Mouse (Mus musculus) lung, embryonic 16.5 days (tissue): Measurements from ENCODE around the gene Mn1. TPM values are rescaled to one million over a fixed set of nuclear protein-coding genes. Genes with fewer than 3 reads are reported as not detected.
A peak's percentile ranks its signal among the peaks of the same experiment; 100 is the strongest.

Source experiments
- ATAC-seq: fragments of 200-750 bp; cut with Nextera tagmentation; 2 replicates; pipeline ENCODE4 v1.8.0; 2017; ENCODE audit warnings: low read depth, mild to moderate bottlenecking, moderate library complexity
- H3K27ac ChIP-seq: fragments of 300-500 bp; sonication (generic); 2 replicates; pipeline ENCODE4 v1.5.1; 2014; ENCODE audit warnings: mild to moderate bottlenecking, control low read depth, low read length
- H3K27me3 ChIP-seq: fragments of 300-500 bp; sonication (generic); 2 replicates; pipeline ENCODE4 v1.6.1; 2014; ENCODE audit warnings: low read depth, low read length, mixed read lengths; ENCODE audit not compliant: control insufficient read depth, insufficient read depth
- H3K36me3 ChIP-seq: fragments of 300-500 bp; sonication (generic); 2 replicates; pipeline ENCODE4 v1.6.1; 2014; ENCODE audit warnings: low read length; ENCODE audit not compliant: control insufficient read depth, insufficient read depth
- H3K4me1 ChIP-seq: fragments of 300-500 bp; sonication (generic); replicated peaks from 2 replicates; pipeline ENCODE4 v1.6.1; 2014; ENCODE audit warnings: low read length, mixed read lengths; ENCODE audit not compliant: control insufficient read depth, insufficient read depth
- H3K4me2 ChIP-seq: fragments of 300-500 bp; sonication (generic); 2 replicates; pipeline ENCODE4 v1.6.1; 2014; ENCODE audit warnings: low read depth, low read length, control low read depth
- H3K4me3 ChIP-seq: fragments of 300-500 bp; sonication (generic); 2 replicates; pipeline ENCODE4 v1.5.1; 2014; ENCODE audit warnings: mild to moderate bottlenecking, low read length, control low read depth
- H3K9ac ChIP-seq: fragments of 300-500 bp; sonication (generic); 2 replicates; pipeline ENCODE4 v1.6.1; 2014; ENCODE audit warnings: low read length, control low read depth
- H3K9me3 ChIP-seq: fragments of 300-500 bp; sonication (generic); 2 replicates; pipeline ENCODE4 v1.6.1; 2016; ENCODE audit warnings: low read length; ENCODE audit not compliant: control insufficient read depth
- WGBS: fragments of 180-500 bp; shearing (Covaris S2); extraction: QIAGEN DNeasy Blood & Tissue Kit; methylation state at CpG from one replicate; pipeline ENCODE4 v1.1.7; 2014; 5-methylcytosine and 5-hydroxymethylcytosine counted together
- polyA plus RNA-seq: library from polyadenylated mRNA; unstranded; fragments of >200 nt; fragmentation: Nextera tagmentation; extraction: Ambion mirVana; gene quantifications from 2 replicates; pipeline ENCODE4 v1.2.1, GENCODE M21; 2015

Gene Mn1
- polyA plus RNA-seq, 1 experiment from 2014 or later = 7.8 TPM

- no peak overlapping the region for H3K4me3 ChIP-seq
- H3K4me1 ChIP-seq = peaks cover 29% of the 10 kb centered on the region
- no peaks in the 10 kb centered on the region for H3K9me3 ChIP-seq
- H3K4me2 ChIP-seq = peak overlapping the region; percentile 22; the same call in 1 of the 2 replicates
- ATAC-seq = no peak
- H3K27me3 ChIP-seq = peaks cover 20% of the 10 kb centered on the region
- no peak overlapping the region for H3K9ac ChIP-seq
- H3K27ac ChIP-seq = no peak overlapping the region
- H3K36me3 ChIP-seq = no peaks in the 10 kb centered on the region; the same call in 1 of the 2 replicates
- WGBS = 69% methylated on average over 4 of the region's 4 CpGs
Measured at GRCm38 (mm10) chr5:111423616-111424015, 6.5 kb downstream of the Mn1 start.

GRCm38 (mm10) chr5:111425813-111426212 is 8.7 kb downstream of the Mn1 start:
- 77% methylated on average over 9 of the region's 9 CpGs for WGBS
- H3K9ac ChIP-seq = no peak overlapping the region
- ATAC-seq = no peak
- no peak overlapping the region for H3K4me2 ChIP-seq
- H3K4me1 ChIP-seq = peaks cover 10% of the 10 kb centered on the region
- no peak overlapping the region for H3K4me3 ChIP-seq
- H3K27me3 ChIP-seq = no peaks in the 10 kb centered on the region; the same call in 1 of the 2 replicates
- no peaks in the 10 kb centered on the region for H3K9me3 ChIP-seq
- no peaks in the 10 kb centered on the region; the same call in 1 of the 2 replicates for H3K36me3 ChIP-seq
- H3K27ac ChIP-seq = no peak overlapping the region

- 56% methylated on average over 5 of the region's 5 CpGs for WGBS
- Histone ChIP-seq H3K9ac (no peak overlapping the region), H3K27me3 (no peaks in the 10 kb centered on the region; the same call in 1 of the 2 replicates), H3K27ac (no peak overlapping the region), H3K4me1 (peaks cover 12% of the 10 kb centered on the region), H3K36me3 (no peaks in the 10 kb centered on the region; the same call in 1 of the 2 replicates), H3K9me3 (no peaks in the 10 kb centered on the region), H3K4me3 (no peak overlapping the region), H3K4me2 (no peak overlapping the region)
- ATAC-seq = no peak
Measured at GRCm38 (mm10) chr5:111426249-111426648, 9.1 kb downstream of the Mn1 start.

GRCm38 (mm10) chr5:111428882-111429281 is 11.7 kb downstream of the Mn1 start:
- ATAC-seq = no peak
- H3K4me3 ChIP-seq = no peak overlapping the region
- peaks cover 18% of the 10 kb centered on the region for H3K4me1 ChIP-seq
- no peaks in the 10 kb centered on the region for H3K27me3 ChIP-seq
- no peak overlapping the region for H3K27ac ChIP-seq
- no peaks in the 10 kb centered on the region for H3K9me3 ChIP-seq
- H3K4me2 ChIP-seq = no peak overlapping the region
- no peak overlapping the region for H3K9ac ChIP-seq
- H3K36me3 ChIP-seq = no peaks in the 10 kb centered on the region; the same call in 1 of the 2 replicates
- WGBS = 83% methylated on average over 6 of the region's 6 CpGs

GRCm38 (mm10) chr5:111429726-111430125 is 12.6 kb downstream of the Mn1 start:
- peaks cover 23% of the 10 kb centered on the region for H3K4me1 ChIP-seq
- H3K9ac ChIP-seq = no peak overlapping the region

GRCm38 (mm10) chr5:111431007-111431730 is 14.0 kb downstream of the Mn1 start:
- Histone ChIP-seq H3K9ac (no peak overlapping the region), H3K4me1 (peaks cover 24% of the 10 kb centered on the region), H3K4me2 (no peak overlapping the region), H3K27ac (no peak overlapping the region), H3K36me3 (no peaks in the 10 kb centered on the region), H3K9me3 (no peaks in the 10 kb centered on the region), H3K4me3 (no peak overlapping the region), H3K27me3 (no peaks in the 10 kb centered on the region)
- 45% methylated on average over 11 of the region's 11 CpGs for WGBS
- ATAC-seq = peak; percentile 41

More at GRCm38 (mm10) chr5:111429726-111430125, 12.6 kb downstream of the Mn1 start:
- Histone ChIP-seq H3K4me3 (no peak overlapping the region), H3K4me2 (no peak overlapping the region), H3K27me3 (no peaks in the 10 kb centered on the region), H3K36me3 (no peaks in the 10 kb centered on the region; the same call in 1 of the 2 replicates), H3K27ac (no peak overlapping the region), H3K9me3 (no peaks in the 10 kb centered on the region)
- 57% methylated on average over 7 of the region's 7 CpGs for WGBS
- ATAC-seq = no peak

- no peak overlapping the region for H3K27ac ChIP-seq
Measured at GRCm38 (mm10) chr5:111432842-111433241, 15.7 kb downstream of the Mn1 start.

GRCm38 (mm10) chr5:111434342-111434842 is 17.2 kb downstream of the Mn1 start:
- peak; percentile 65 for ATAC-seq
- H3K27ac ChIP-seq = no peak overlapping the region
- no peak overlapping the region for H3K4me2 ChIP-seq
- no peak overlapping the region for H3K9ac ChIP-seq
- no peak overlapping the region for H3K4me3 ChIP-seq
- 9% methylated on average over 16 of the region's 16 CpGs for WGBS
- H3K9me3 ChIP-seq = no peaks in the 10 kb centered on the region
- peaks cover 24% of the 10 kb centered on the region for H3K4me1 ChIP-seq
- H3K27me3 ChIP-seq = no peaks in the 10 kb centered on the region
- no peaks in the 10 kb centered on the region for H3K36me3 ChIP-seq

More at GRCm38 (mm10) chr5:111432842-111433241, 15.7 kb downstream of the Mn1 start:
- H3K9me3 ChIP-seq = no peaks in the 10 kb centered on the region
- H3K36me3 ChIP-seq = no peaks in the 10 kb centered on the region
- H3K4me2 ChIP-seq = no peak overlapping the region
- H3K4me1 ChIP-seq = peaks cover 24% of the 10 kb centered on the region
- no peak overlapping the region for H3K4me3 ChIP-seq
- H3K9ac ChIP-seq = no peak overlapping the region
- H3K27me3 ChIP-seq = no peaks in the 10 kb centered on the region
- ATAC-seq = no peak
- 63% methylated on average over 5 of the region's 5 CpGs for WGBS

GRCm38 (mm10) chr5:111436260-111436659 is 19.1 kb downstream of the Mn1 start:
- H3K27ac ChIP-seq = no peak overlapping the region
- H3K4me2 ChIP-seq = no peak overlapping the region
- WGBS = 65% methylated on average over 7 of the region's 7 CpGs
- no peaks in the 10 kb centered on the region for H3K36me3 ChIP-seq
- no peak overlapping the region for H3K9ac ChIP-seq
- no peak overlapping the region for H3K4me3 ChIP-seq
- no peak for ATAC-seq
- H3K27me3 ChIP-seq = no peaks in the 10 kb centered on the region
- H3K4me1 ChIP-seq = peaks cover 23% of the 10 kb centered on the region
- no peaks in the 10 kb centered on the region for H3K9me3 ChIP-seq
